Mouse (Mus musculus): Measurements from ENCODE around the gene Ifnl2.
"Not testable (repeated sequence)": the region's sequence is repeated elsewhere in the genome, so short reads cannot be mapped to it uniquely, and the experiment has no call there.

Ifnl2 gene

DNA sequence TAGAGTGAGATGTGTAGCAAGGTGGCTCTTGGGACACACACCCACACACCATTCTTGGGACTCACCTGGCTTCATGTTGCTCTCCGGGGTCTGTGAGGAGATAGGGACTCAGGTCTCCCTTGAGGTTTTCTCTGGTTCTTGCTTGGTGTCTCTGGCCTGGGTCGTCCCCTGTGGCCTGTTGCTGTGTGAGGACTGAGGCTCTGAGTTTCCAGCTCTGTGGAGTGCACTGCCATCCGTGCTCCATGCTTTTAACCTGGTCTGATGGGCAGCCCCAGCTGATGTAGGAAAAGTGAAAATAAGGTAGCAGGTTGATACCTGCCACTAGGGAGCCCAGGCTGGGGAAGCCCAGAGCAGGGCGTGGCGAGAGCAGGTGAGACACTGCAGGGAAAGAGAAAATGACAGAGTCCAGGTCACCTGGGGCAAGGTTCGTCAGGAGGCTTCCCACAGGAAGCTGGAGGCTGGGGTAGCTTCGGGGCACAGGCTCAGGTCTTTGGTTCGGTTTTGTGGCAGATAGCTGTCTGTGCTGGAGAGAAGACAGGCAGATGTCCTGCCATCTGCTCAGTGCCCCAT is at the start of gene Ifnl2:
Ifnl2 (minus strand) TSS at position 51 of the 570 bp plus-strand sequence.
- not testable (repeated sequence) for DNase-seq

DNA sequence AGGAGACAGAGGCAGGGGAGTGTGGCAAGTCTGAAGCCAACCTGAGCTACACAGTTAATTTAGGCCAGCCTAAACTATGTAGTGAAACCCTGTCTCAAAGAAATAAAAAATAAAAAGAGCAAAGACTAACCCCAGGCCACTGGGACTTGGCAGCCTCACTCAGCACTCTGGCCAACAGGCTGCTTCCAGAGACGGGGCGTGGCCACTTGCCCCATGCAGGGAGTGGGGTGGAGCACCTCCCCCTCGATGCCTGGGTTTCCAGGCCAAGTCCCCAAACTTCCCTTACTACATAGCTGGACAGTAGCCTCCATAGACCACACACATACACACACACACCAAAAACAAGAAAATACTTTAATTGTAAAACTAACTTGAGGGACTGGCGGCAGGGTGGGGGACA is 48.2 kb upstream of the Ifnl2 start:
- DNase-seq: peak; percentile 36

DNA sequence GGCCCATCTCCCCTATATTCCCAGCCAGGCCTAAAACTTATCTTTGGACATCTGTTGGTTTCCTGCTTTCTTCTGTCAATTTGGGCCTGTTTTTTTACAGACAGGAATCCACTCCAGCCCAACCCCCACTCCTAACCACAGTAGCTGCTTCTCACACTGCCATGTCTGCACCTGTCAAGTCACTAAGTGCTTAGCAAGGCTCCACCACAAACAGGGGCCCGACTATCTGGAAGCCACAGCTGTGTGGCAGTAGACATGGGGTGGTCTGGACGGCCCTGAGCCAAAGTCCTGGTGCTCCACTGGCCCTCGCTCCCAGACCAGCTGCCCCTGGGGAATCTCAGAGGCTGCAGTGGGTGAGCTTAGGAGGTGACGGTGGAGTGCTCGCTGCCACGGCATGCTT is 47.5 kb upstream of the Ifnl2 start:
- no peak for DNase-seq

DNA sequence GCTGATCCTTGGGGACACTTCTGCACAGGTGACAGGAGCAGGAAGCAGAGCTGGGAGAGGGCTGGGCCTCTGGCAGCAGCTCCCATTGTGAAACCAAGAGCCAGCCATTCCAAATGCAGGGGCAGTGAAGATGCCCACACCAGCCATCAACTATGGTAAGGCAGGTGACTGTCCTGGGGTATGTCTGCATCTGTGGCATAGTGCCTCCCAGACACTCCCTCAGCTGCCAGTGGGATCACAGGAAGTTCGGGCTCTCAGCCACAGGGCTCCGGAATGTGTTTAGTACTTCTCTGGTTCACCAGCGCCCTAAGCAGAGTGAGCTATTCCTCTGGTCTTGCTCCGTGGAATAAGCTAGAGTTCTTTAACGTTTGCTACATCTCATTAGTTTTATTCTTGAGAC is 46.8 kb upstream of the Ifnl2 start:
- DNase-seq: no peak

DNA sequence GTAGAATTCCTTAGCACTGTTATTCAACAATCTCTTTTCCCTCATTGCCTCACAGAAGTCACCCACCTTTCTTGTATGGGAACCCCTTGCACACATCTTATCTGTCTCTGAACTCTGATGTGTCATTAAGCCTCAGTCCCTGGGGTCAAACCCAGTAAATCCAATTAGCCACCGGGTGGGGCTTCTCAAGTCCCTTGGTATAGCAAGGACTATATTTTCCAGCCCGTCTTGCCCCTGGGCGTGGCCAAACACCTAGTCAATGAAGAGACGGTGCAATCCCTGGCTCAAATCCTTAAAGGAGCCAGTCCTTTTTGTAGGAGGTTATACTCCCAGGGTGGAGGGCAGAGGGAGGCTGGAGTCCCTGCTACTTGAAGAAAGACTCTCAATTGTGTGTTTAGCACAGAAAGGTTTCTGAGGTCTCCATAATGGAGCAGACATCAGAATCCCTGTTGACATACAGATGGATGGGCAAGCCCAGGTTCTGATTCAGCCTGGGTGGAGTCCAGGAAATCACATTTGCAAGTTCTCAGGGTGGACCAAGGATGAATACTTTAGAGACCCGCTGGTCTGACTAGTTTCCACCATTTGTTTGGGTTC is 45.8 kb upstream of the Ifnl2 start:
- no peak for DNase-seq

DNA sequence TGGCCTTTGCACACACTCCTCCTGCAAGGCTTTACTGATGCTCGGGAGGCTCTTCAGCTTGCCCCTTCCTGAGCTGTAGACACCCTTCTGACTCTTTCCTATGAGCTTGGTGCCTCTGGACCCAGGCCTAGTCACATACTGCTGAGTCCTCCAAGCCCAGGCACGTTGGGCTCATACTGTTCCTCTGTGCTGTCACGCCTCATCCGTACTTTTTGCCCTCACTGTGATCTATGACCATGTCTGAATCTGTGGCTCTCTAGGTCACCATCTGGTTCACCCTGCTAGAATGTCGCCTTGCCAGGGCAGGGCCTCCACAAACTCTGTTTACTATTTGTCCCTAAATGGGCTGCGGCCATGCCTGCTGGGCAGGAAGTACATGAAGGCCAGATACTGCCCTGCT is 42.8 kb upstream of the Ifnl2 start:
- DNase-seq: no peak

DNA sequence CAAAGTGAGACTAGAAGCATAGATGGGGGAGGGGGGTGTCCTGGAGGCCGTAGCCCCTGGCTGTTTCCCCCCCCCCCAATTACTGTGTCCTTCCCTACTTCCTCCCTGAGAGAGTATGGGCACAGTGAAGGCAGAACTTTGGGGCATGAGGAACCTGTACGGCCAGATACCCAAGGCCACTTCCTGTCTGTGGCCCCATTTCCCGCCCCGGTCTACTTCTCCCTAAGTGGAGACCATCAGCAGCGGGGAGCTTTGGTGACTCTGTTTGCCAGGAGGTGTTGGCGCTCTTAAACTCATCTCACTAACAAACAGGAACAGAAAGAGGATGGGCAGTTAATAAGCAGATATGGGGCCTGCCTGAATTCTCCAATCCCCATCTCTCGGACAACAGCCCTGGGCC is 37.4 kb upstream of the Ifnl2 start:
- no peak for DNase-seq

DNA sequence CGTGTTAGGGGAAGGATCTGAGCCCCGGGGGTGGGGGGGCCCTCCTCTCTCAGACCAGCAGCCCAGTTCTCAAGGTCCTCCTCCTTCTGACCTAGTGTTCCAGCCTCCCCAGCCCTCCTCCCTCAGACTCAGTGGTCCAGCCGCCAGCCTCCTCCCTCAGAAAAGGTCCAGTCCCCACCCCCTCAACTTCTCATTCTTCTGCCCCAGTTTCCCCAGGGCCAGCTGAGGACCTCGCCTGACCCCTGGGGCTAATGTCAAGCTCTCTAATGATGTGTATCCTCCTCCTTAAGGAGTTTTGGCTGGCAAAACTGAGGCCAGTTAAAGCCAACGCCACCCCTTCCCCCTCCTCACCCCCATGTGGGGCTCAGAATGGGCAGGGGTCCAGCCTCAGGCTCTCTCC is 36.9 kb upstream of the Ifnl2 start, which contains the start of gene Nccrp1:
Nccrp1 (minus strand) TSS at position 101 of the 400 bp plus-strand sequence.
- DNase-seq: no peak

DNA sequence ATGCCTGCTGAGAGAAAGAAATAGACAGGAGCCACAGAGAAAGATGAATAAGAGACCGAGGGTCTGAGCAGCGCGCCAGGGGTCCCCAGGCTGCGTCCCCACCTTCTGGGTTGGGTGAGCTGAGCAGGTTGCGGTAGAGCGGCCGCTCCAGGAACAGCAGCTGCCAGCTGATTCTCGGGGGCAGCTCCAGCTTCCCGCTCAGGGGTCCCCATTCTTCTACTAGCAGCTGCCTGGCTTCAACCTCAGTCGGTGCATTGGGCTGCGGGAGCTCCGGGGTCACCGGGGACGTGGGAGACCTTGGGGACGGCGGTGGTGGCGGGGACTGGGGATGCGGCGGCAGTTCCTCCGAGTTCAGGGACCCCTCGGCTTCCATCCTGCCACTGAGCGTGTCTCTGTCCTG is 36.4 kb upstream of the Ifnl2 start:
- no peak for DNase-seq

DNA sequence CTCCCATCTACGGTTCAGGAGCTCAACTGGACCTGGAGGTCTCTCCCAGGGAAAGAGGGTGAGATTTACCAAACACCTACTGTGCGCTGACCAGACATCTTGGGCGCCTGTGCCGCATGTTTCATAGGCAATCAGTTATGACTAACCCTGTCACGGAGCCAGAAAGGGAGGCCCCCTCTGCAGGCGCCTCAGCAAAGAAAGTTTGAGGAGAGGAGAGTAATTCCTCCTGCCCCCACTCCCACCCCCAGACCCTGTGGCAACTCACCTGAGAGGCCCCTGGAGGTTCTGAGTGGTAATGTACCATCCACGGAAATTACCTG is 35.6 kb upstream of the Ifnl2 start:
- DNase-seq: no peak

DNA sequence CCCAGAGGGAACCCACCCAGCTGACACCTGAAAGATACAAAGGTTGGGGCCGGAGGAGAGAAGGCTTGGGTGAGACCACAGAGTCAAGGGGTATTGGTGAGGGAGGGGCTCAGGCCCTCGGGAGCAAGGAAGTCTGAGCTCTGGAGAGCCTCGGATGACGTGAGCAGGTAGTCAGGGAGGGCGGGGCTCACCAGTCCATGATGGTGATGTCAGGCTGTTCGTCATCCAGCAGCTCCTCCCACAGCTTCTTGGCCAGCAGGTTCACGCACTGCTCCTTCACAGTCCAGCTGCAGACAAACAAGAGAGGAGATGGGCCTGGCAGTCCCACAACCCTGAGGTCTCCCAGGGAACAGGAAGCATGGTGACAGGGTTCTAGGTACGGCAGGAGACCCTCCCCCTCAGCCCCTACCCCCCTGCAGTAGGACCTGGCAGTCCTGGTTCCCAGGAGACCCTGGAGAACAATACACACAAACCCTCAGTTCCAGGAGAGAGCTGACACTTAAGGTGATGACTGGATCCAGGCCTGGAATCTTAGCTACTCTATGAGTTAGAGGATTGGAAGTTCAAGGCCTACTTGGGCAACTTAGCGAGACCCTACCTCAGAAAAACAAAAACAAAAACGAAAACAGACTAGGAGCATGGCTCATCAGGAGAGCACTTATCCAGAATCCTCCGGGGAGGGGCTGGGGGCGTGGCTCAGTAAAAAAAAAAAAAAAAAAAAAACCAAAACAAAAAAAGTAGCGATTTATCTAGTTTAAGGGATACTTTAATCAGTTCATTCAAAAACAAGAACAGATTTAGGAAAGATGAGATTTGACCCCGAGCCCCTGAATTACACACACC is 35.0 kb upstream of the Ifnl2 start:
- DNase-seq: no peak

DNA sequence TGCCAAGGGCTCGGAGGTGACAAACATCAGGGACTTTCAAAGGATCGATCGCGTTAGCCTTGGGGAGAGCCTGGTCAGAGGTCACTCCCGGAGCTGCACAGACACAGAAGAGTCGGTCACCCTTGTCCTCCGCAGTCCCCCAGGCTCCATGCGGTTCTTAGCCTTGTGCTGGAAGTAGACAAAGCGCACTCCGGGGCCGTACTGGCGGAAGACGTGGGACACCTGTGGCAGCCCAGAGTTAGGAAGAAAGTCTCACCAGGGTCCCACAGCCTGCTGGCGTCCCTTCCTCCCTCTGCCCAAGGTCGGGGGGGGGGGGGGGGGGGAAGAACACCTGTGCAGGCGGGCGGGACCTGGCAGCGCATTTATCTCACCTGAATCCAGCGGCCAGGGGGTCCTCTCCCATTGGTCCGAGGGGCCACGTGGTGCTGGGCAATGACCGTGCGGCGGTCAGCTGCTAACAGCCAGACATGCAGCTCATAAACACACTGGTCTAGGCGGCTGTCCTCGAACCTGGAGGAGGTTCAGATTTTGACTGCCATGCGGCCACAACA is 33.9 kb upstream of the Ifnl2 start:
- no peak for DNase-seq

DNA sequence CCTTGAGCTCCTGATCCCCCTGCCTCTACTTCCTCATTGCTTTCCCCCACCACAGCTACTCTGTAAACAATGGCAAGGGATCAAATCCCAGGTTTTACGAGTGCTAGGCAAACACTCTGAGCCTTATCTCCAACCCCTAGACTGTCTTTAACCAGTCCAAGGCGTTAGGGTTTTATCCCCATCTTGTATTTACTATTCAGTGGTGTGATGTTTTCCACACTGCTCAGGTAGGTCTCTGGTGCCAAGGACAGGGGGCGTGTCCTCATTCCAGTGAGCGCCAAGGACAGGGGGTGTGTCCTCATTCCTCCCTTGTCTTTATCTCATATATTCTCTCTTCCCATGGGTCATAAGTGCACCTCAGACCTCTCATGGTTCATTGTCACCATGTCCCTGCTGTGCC is 30.3 kb upstream of the Ifnl2 start, which contains the start of gene Sycn:
Sycn (plus strand) TSS at position 360 of the 400 bp plus-strand sequence.
- no peak for DNase-seq

DNA sequence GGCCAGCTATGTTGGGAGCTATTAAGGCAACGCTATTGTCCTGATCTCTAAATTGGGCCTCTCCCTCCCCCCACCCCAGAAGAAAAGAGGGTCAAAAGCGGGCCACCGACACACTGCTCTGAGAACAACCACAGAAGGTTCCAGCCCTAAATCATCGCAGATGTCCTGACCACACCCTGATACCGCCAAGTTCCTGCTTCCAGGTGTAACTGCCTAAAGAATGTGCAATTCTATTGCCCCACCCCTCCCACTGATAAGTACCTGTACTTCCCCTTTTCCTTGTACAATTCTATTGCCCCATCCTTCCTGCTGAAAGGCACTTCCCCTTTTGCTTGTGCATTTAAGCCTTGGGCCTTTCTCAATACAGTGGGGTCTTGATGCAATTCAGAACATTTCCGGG is 28.6 kb upstream of the Ifnl2 start:
- not testable (repeated sequence) for DNase-seq

DNA sequence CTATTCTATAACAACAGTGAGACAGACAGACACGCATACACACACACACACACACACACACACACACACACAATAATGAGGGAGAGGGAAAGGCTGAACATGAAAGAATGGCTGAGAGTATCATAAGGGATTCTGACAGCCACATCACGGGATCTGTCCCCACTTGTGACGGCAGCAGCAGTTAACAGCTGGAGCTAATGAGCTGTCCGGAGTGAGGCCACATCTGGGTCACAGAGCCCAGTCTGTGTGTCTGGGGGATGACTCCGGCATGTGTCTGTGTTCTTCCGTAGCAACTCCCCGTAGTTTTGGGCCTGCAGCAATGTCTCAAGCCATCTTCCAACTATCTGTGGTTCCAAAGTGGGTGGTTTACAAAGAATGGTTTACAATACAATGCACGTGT is 21.8 kb upstream of the Ifnl2 start:
- no peak for DNase-seq

DNA sequence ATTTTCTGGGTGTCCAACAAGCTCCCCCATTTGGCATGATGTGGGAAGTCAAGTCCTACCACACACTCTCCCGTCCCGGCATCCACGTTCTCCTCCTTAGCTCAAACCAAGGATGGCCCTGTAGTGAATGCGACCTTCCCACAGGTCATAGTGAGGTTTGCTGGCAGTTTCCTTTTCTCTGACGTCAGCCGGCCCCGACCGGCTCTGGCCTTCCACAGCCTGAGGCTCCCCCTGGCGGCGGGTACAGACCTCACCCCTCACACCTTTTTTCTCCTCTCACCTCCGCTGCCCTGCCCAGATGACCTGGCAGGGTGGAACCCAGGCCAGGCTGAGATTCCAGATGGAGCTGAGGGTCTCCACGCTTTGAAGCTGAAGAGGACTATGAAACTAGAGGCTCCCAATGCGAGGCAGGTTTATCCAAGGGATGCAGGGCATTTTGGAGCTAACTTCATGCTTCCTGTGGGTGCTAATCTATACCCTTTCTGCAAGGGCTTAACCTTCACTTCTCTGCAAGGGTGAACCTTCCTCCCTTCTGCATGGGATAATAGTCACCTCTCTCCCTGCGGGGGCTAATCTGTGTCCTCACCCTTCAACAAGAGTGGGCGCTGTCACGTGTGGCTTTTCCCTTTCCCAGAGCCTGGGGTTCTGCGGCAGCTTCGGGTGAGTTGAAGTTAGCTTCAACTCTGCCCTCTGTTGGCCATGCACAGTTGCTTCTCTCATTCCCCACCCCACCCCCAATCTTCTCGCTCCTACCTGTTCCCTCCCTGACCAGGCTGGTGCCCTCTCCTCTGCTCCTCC is 17.9 kb upstream of the Ifnl2 start:
- DNase-seq: peak; percentile 55

DNA sequence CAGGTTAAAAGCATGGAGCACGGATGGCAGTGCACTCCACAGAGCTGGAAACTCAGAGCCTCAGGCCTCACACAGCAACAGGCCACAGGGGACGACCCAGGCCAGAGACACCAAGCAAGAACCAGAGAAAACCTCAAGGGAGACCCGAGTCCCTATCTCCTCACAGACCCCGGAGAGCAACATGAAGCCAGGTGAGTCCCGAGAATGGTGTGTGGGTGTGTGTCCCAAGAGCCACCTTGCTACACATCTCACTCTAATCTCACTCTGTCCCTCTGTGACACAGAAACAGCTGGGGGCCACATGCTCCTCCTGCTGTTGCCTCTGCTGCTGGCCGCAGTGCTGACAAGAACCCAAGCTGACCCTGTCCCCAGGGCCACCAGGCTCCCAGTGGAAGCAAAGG is 12.3 kb upstream of the Ifnl2 start, which contains the start of gene Ifnl3:
Ifnl3 (plus strand) TSS at position 301 of the 400 bp plus-strand sequence.
- not testable (repeated sequence) for DNase-seq

DNA sequence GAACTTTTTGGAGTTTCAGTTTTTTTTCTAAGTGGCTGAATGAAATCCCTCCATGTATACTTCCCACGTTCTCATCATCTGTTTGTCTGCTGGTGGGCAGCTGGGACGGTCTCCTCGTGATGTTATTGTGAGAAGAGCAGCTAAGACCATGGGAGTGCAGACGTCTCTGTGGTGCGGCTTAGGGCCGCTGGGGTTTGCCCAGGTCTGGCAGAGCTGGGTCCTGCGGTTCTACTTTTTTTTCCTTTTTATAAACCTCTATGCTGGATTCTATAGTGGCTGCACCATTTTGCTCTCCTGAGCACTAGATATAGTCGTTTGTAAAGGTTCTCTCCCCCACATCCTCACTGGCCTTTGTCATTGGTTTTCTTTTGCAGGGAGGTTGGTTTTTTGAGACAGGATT is 1.2 kb upstream of the Ifnl2 start:
- no peak for DNase-seq

DNA sequence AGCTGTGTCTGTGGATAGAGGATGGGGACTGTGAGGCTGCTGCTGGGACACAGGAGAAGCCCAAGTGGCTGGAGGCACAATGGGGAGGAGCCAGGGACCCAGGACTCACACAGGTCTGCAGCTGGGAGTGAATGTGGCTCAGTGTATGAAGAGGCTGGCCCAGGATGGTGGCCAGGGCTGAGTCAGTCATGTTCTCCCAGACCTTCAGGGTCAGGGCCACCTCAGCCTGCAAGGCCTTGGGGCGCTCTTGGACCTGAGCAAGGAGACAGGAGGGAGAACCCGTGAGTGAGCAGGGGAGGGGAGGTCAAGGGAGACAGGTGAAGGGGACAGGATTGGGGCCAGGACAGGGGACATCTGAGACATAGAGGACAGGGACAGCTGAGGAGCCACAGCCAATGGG is 1.1 kb downstream of the Ifnl2 start:
- not testable (repeated sequence) for DNase-seq

DNA sequence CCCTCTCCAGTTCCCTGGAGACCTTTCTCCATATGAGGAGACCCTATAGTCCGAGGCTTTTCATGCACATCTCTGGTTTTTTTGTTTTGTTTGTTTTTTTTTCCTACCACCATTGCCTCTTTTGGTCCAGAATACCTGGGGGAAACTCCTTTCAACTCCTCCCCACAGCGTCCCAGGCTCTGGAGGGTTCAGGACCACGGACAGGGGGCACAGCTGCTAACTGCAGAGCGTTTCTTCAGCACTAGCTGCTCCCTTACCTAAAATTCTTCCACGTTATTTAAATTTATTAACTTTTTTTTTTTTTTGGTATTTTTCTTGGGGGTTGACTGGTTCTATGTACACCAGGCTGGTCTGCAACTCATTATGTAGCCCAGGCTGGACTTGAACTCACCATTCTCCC is 4.7 kb downstream of the Ifnl2 start:
- no peak for DNase-seq

DNA sequence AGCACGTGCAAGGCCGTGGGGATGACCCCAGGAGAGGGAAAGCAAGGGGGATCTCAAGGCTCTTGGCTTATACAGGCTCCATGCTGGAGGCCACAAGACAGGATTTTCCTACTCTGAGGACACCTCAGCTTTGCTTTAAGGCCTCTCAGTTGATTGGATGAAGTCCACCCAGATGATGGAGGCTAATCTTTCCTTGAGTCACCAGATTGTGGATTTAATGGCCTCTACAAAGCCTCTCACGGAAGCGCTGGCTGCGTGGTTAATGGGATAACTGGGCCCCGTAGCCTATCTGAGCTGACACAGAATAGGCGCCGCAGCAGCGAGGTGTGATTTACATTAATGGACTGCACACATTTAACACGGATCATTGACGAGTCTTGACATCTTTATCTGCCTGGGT is 14.8 kb downstream of the Ifnl2 start:
- no peak for DNase-seq

DNA sequence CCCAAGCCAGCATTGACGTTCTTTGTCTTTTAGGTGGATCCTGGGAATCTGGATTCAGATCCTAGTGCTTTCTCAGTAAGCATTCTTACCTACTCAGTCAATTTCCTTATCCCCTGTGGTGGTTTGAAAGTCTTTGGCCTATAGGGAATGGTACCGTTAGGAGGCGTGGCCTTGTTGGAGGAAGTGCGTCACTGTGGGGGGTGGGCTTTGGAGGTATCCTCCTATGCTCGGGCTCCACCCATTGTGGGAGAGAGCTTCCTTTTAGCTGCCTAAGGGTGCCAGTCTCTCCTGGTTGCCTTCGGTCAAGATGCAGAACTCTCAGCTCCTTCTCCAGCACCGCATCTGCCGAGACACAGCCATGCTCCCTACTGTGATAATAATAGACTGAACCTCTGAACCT is 17.9 kb downstream of the Ifnl2 start:
- DNase-seq: no peak

DNA sequence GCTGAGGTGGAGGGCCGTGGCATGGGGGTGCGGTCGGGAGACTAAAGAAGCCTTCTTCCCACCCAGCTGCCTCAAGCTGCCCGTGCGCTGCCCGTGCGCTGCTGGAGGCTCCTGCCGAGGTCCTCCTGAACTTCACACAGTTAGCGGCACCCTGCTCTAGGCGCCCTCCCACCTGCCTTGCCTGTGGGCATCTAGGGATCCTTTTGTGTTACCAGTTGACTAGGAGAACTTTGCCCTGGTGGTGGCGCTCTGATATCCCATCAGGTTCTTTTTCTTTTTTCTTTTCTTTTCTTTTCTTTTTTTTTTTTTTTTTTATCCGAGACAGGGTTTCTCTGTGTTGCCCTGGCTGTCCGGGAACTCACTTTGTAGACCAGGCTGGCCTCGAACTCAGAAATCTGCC is 19.4 kb downstream of the Ifnl2 start:
- DNase-seq: peak; percentile 17
